Mouse (Mus musculus): ENCODE data around the gene Gm30302. TPM values are rescaled to one million over a fixed set of nuclear protein-coding genes. Genes with fewer than 3 reads are reported as not detected.

Gm30302 gene
- polyA plus RNA-seq, 1 experiment from 2014 or later: not detected

DNA sequence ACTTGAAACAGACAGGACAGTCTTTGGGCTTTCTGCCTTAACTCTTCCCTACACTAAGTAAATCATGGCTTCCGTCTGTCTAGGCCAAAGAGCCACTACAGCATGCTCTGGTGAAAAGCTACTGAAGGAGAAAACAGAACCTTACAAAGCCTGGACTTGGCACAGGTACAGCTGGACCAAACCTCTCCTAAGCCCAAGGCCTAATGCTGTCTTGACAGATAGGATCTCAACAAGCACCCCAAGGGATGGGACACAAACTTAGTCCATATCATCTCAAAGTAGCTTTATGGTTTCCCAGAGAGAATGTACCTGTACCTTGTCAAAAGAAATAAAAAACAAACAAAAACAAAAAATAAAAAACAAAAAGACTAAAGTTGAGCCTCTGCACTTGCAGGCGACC, 62.4 kb downstream of the Gm30302 start:
- Histone ChIP-seq H3K27me3 (no peaks in the 10 kb centered on the region), H3K4me3 (no peak overlapping the region), H3K27ac (no peak overlapping the region), H3K9me3 (no peaks in the 10 kb centered on the region), H3K9ac (no peak overlapping the region), H3K4me1 (no peaks in the 10 kb centered on the region), H3K36me3 (peaks cover 45% of the 10 kb centered on the region), H3K4me2 (no peak overlapping the region)
- ATAC-seq (ENCODE audit: insufficient number of reproducible peaks, insufficient read depth, low FRiP score, low TSS enrichment, low read depth): no peak
- WGBS: 93% methylated on average over 2 of the region's 2 CpGs

Other genes starting within 250 kb of the Gm30302 start
- 14.6 and 18.8 TPM in 2 replicates for gene Omd, start 216.5 kb downstream of the Gm30302 start, polyA plus RNA-seq (2015; fragmentation: Nextera tagmentation; extraction: Ambion mirVana)
- 90.4 and 112 TPM in 2 replicates for gene Ogn, start 191.0 kb downstream of the Gm30302 start, polyA plus RNA-seq (2015; fragmentation: Nextera tagmentation; extraction: Ambion mirVana)
- 27.2 and 29.4 TPM in 2 replicates for gene Cenpp, start 146.2 kb downstream of the Gm30302 start, polyA plus RNA-seq (2015; fragmentation: Nextera tagmentation; extraction: Ambion mirVana)
- 17.1 and 17.5 TPM in 2 replicates for gene Nol8, start 145.9 kb downstream of the Gm30302 start, polyA plus RNA-seq (2015; fragmentation: Nextera tagmentation; extraction: Ambion mirVana)
- 66.6 and 75.3 TPM in 2 replicates for gene Iars, start 116.9 kb downstream of the Gm30302 start, polyA plus RNA-seq (2015; fragmentation: Nextera tagmentation; extraction: Ambion mirVana)

Data from embryonic facial prominence, embryonic 13.5 days (tissue).